Mouse (Mus musculus): ENCODE measurements around the gene Car5b.

DNA sequence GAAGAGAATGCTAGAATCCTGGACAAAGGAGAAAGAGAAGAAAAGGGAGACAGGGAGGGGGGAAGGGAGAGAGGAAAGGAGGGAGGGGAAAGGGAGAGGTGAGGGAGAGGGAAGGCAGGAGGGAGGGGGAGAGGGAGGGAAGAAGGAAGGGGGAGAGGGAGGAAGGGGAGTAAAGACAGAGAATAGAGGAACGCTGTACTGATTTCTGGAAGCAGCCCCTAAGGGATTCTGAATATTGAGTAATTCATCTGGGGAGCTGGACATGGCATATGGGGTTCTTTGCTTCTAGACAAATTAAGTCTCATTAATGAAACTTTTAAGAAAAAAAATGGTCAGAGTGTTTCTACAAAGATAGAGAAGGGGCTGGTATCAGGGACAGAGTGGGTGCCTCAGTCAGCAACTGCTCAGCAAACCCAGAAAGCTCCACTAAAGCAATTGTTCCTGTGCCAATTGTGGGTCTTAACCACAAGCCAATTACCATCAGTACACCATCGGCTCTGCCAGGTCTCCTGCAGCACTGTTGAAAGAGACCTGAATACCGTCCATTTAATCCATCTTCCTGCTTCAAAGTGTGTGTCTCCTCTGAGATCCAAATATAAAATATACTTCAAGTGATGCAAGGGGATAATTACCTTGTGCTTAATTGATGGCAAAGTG is 40.0 kb downstream of the Car5b start:
- TF ChIP-seq CTCF (IDR thresholded peaks at IDR 0.05) (no peak), EP300 (IDR thresholded peaks at IDR 0.05) (no peak)
